Mouse (Mus musculus) ES-E14 (cell line): ENCODE data around the gene Gm21188.
"Not testable (repeated sequence)": the region's sequence is repeated elsewhere in the genome, so short reads cannot be mapped to it uniquely, and the experiment has no call there.

Experiments
- CHD2 ChIP-seq: IDR thresholded peaks from 2 replicates; pipeline ENCODE4 v1.6.1; 2014; ENCODE audit warnings: mild to moderate bottlenecking, low read depth, low read length, inconsistent platforms
- HCFC1 ChIP-seq: IDR thresholded peaks from 2 replicates; pipeline ENCODE4 v1.6.1; 2012; ENCODE audit warnings: low read length, inconsistent platforms, borderline replicate concordance; ENCODE audit not compliant: insufficient read depth
- MAFK ChIP-seq: IDR thresholded peaks from 2 replicates; pipeline ENCODE4 v1.6.1; 2014; ENCODE audit warnings: mild to moderate bottlenecking, low read depth, low read length, inconsistent platforms; ENCODE audit not compliant: insufficient read depth
- ZC3H11A ChIP-seq: IDR thresholded peaks from 2 replicates; pipeline ENCODE4 v1.6.1; 2012; ENCODE audit warnings: low read depth, mild to moderate bottlenecking, inconsistent platforms, low read length, borderline replicate concordance

DNA sequence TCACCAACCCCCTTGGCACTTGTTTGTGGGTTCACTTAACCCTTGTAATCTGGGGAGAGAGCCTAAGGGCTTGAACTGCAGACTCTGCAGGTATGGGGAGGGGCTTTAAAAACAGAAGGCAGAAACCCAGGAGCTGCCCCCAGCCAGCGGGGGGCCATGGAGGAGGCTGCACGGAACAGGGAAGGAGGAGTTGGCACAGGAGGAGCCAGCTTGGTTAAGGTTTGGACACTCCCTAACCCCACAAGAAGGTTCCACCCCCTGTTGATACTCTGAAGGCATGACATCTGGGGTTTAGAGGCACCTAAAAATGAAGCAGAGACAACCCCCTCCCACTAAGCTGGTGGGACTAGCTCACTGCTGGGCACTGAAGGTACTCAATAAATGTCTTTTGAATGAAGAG is 38.0 kb downstream of the Gm21188 start:
- TF ChIP-seq HCFC1, CHD2, ZC3H11A, MAFK: not testable (repeated sequence)
